Mouse (Mus musculus) heart, adult 2 months (tissue): ENCODE measurements at regions not wholly inside any gene's neighbourhood (a gene's known extent, or its start where the extent isn't known, plus 50 kb on each side); places are given as distances from the start of the nearest gene placed in this dataset.

Experiments used
- CTCF ChIP-seq: fragments of 200-600 bp; IDR thresholded peaks from 2 replicates; pipeline ENCODE4 v1.8.1; 2022; ENCODE audit warnings: antibody characterized with exemption, mild to moderate bottlenecking, moderate library complexity
- EP300 ChIP-seq: fragments of 200-500 bp; IDR thresholded peaks from 2 replicates; pipeline ENCODE4 v1.6.1; 2011; ENCODE audit warnings: low read depth, low read length, control low read depth; ENCODE audit not compliant: insufficient read depth
- POLR2A ChIP-seq: fragments of 200-500 bp; IDR thresholded peaks from 2 replicates; pipeline ENCODE4 v1.6.1; 2011; ENCODE audit warnings: mild to moderate bottlenecking, low read depth, low read length, control low read depth; ENCODE audit not compliant: insufficient read depth

DNA sequence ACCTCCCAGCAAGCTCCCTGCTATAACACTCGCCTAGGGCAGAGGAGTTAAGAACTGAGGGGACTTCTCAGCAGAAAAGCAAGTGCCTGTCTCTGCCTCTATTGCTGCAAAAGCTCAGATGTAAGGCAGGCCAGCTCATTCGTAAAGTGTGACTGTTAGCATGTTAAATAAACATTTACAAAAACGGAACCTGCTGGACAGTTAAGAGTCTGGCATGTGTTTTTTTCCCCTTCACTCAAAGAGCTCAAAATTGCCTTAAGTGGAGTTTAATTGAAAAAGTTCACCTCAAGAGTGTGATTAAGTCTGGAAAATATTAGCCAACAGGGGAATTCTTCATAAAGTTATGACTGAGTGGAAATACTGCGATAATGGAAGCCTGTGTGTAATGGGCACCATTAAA lies 167.0 kb upstream of the Hs3st3a1 start:
- TF ChIP-seq POLR2A = no peak
- TF ChIP-seq CTCF = no peak
- no peak for TF ChIP-seq EP300
